Mouse (Mus musculus) ES-CJ7 (cell line): ENCODE data around the gene Gm30083.

ENCODE experiments used
- DNase-seq: peaks from one replicate; pipeline ENCODE4 v3.0.0; 2011; ENCODE audit warnings: low read depth, low spot score

Gm30083 gene

GRCm38 (mm10) chr14:33959341-33959740 is 55.6 kb downstream of the Gm30083 start:
- peak; percentile 53 for DNase-seq

GRCm38 (mm10) chr14:33958841-33959240 is 56.1 kb downstream of the Gm30083 start:
- DNase-seq, result no peak

GRCm38 (mm10) chr14:33958186-33958585 is 56.8 kb downstream of the Gm30083 start:
- no peak for DNase-seq

- DNase-seq, result peak; percentile 63
Observed at GRCm38 (mm10) chr14:33956055-33956454, 58.9 kb downstream of the Gm30083 start.

- DNase-seq, result no peak
Observed at GRCm38 (mm10) chr14:33953761-33954160, 61.2 kb downstream of the Gm30083 start, which contains the start of gene Rbp3. Gene Rbp3 (plus strand): TSS chr14:33954003.

GRCm38 (mm10) chr14:33952233-33952981 is 62.6 kb downstream of the Gm30083 start:
- DNase-seq, result no peak

- no peak for DNase-seq
Observed at GRCm38 (mm10) chr14:33946125-33946524, 68.9 kb downstream of the Gm30083 start.

- no peak for DNase-seq
Observed at GRCm38 (mm10) chr14:33942222-33942621, 72.8 kb downstream of the Gm30083 start.

- no peak for DNase-seq
Observed at GRCm38 (mm10) chr14:33940739-33941138, 74.2 kb downstream of the Gm30083 start, which contains the start of gene Gdf2. Gene Gdf2 (plus strand): TSS chr14:33941039.

GRCm38 (mm10) chr14:33939117-33939516 is 75.9 kb downstream of the Gm30083 start:
- DNase-seq, result peak; percentile 23
